Comparison of ENCODE assay signal across 24 mouse cellular contexts in genomic region chr13:52847481-52847880, GRCm38 (mm10).
DNase-seq lines count a peak whose midpoint lies in the region; ATAC-seq and TF ChIP-seq lines count a peak whose summit lies in the region.
"Had no signal": no experiment of that assay in that cellular context is flagged by ENCODE, and none has a peak within 500 bp of the region (broad histone marks: within the 10 kb centered on the region; RNA-seq: fewer than 3 reads in every experiment).

No protein-coding gene starts in this region.

- no peak for DNase-seq in gastrocnemius, adult 2 months
- DNase-seq in gastrocnemius, postnatal 4 days (ENCODE audit: low spot score in 2 of 2), result no peak
- DNase-seq in hindbrain, embryonic 11.5 days (ENCODE audit: low spot score), result no peak
- no peak for DNase-seq in hindbrain, embryonic 14.5 days (ENCODE audit: low spot score)
- no peak for DNase-seq in stomach, postnatal 0 days (ENCODE audit: low spot score)
- DNase-seq in MN1 (ENCODE audit: low spot score), result no peak
- DNase-seq: cerebellum, adult 9-10 months; kidney, adult 8-10 months; kidney, postnatal 10 days; lung, postnatal 4 days; right cerebral cortex, postnatal 4 days had no signal

- no peak for TF ChIP-seq EP300 in stomach, postnatal 0 days (optimal IDR thresholded peaks at IDR 0.05)

- H3K4me2 ChIP-seq in hindbrain, embryonic 11.5 days (replicated peaks; ENCODE audit: low read depth, low read length), result no peak overlapping the region
- no peak overlapping the region for H3K4me2 ChIP-seq in hindbrain, embryonic 14.5 days (replicated peaks)
- H3K4me2 ChIP-seq in stomach, embryonic 16.5 days (ENCODE audit: low read depth, low read length), result no peak overlapping the region
- no peak overlapping the region for H3K4me2 ChIP-seq in stomach, postnatal 0 days (replicated peaks; ENCODE audit: low read depth)
- H3K4me2 ChIP-seq in neural tube, embryonic 15.5 days, result no peak overlapping the region
- H3K4me2 ChIP-seq: forebrain, embryonic 12.5 days; hindbrain, embryonic 12.5 days; intestine, embryonic 15.5 days; limb, embryonic 12.5 days; lung, embryonic 15.5 days; midbrain, embryonic 15.5 days; neural tube, embryonic 13.5 days had no signal

- H3K4me3 ChIP-seq in gastrocnemius, adult 2 months, result no peak overlapping the region
- no peak overlapping the region for H3K4me3 ChIP-seq in hindbrain, embryonic 11.5 days (ENCODE audit: low read depth, low read length)
- no peak overlapping the region for H3K4me3 ChIP-seq in hindbrain, embryonic 14.5 days (replicated peaks; ENCODE audit: low read length)
- H3K4me3 ChIP-seq in stomach, embryonic 16.5 days (replicated peaks; ENCODE audit: low read length), result no peak overlapping the region
- H3K4me3 ChIP-seq in stomach, postnatal 0 days (ENCODE audit: low read depth, low read length), result no peak overlapping the region
- no peak overlapping the region for H3K4me3 ChIP-seq in neural tube, embryonic 15.5 days (replicated peaks)
- H3K4me3 ChIP-seq: erythroblast, embryonic 14.5 days; forebrain, embryonic 12.5 days; hindbrain, embryonic 12.5 days; intestine, embryonic 15.5 days; limb, embryonic 12.5 days; lung, embryonic 15.5 days; midbrain, embryonic 15.5 days; myocyte; neural tube, embryonic 13.5 days had no signal

- no peaks in the 10 kb centered on the region for H3K27me3 ChIP-seq in hindbrain, embryonic 11.5 days (ENCODE audit: control insufficient read depth, insufficient read depth, low read length)
- H3K27me3 ChIP-seq in hindbrain, embryonic 14.5 days (ENCODE audit: control insufficient read depth, insufficient read depth, low read length), result no peaks in the 10 kb centered on the region
- H3K27me3 ChIP-seq in stomach, embryonic 16.5 days (ENCODE audit: control insufficient read depth, insufficient read depth, low read length), result no peaks in the 10 kb centered on the region
- H3K27me3 ChIP-seq in stomach, postnatal 0 days (ENCODE audit: control insufficient read depth, insufficient read depth, low read length), result no peaks in the 10 kb centered on the region
- H3K27me3 ChIP-seq in neural tube, embryonic 15.5 days (replicated peaks), result no peaks in the 10 kb centered on the region
- H3K27me3 ChIP-seq: forebrain, embryonic 12.5 days; hindbrain, embryonic 12.5 days; intestine, embryonic 15.5 days; limb, embryonic 12.5 days; lung, embryonic 15.5 days; midbrain, embryonic 15.5 days; neural tube, embryonic 13.5 days had no signal

- ATAC-seq in hindbrain, embryonic 11.5 days (ENCODE audit: low FRiP score), result no peak
- ATAC-seq in hindbrain, embryonic 14.5 days (ENCODE audit: low FRiP score), result no peak
- ATAC-seq in stomach, embryonic 16.5 days (ENCODE audit: insufficient read depth, low FRiP score), result no peak
- ATAC-seq in stomach, postnatal 0 days (ENCODE audit: low FRiP score, low TSS enrichment), result no peak
- no peak for ATAC-seq in neural tube, embryonic 15.5 days (ENCODE audit: low FRiP score)
- ATAC-seq: activated CD4-positive, CD25-positive, alpha-beta regulatory T cell, adult 4 months; intestine, embryonic 15.5 days; midbrain, embryonic 15.5 days had no signal

- peak overlapping the region; percentile 67 for H3K27ac ChIP-seq in gastrocnemius, adult 2 months
- H3K27ac ChIP-seq in hindbrain, embryonic 11.5 days (ENCODE audit: low read depth, low read length), result no peak overlapping the region
- H3K27ac ChIP-seq in hindbrain, embryonic 14.5 days, result no peak overlapping the region
- no peak overlapping the region for H3K27ac ChIP-seq in stomach, embryonic 16.5 days (ENCODE audit: low read length)
- H3K27ac ChIP-seq in stomach, postnatal 0 days (replicated peaks), result no peak overlapping the region
- H3K27ac ChIP-seq in neural tube, embryonic 15.5 days (replicated peaks), result no peak overlapping the region
- H3K27ac ChIP-seq: forebrain, embryonic 12.5 days; hindbrain, embryonic 12.5 days; intestine, embryonic 15.5 days; limb, embryonic 12.5 days; liver, embryonic 14.5 days; lung, embryonic 15.5 days; midbrain, embryonic 15.5 days had no signal

- TF ChIP-seq CTCF in gastrocnemius, adult 2 months (IDR thresholded peaks at IDR 0.05), result no peak
- no peak for TF ChIP-seq CTCF in stomach, postnatal 0 days (IDR thresholded peaks at IDR 0.05; ENCODE audit: low read depth)

- intact Hi-C loops in gastrocnemius, adult 2 months (cut with DNase I), result no loop called here

- whole genome bisulfite sequencing in hindbrain, embryonic 11.5 days, result 67% methylated on average over 8 of the region's 8 CpGs
- 54% methylated on average over 8 of the region's 8 CpGs for WGBS in hindbrain, embryonic 14.5 days
- 61% methylated on average over 8 of the region's 8 CpGs for WGBS in stomach, embryonic 16.5 days
- 71% methylated on average over 8 of the region's 8 CpGs for WGBS in stomach, postnatal 0 days
- WGBS in neural tube, embryonic 15.5 days, result 71% methylated on average over 8 of the region's 8 CpGs

- H3K36me3 ChIP-seq in hindbrain, embryonic 11.5 days (ENCODE audit: control insufficient read depth, insufficient read depth, low read length), result no peaks in the 10 kb centered on the region
- no peaks in the 10 kb centered on the region for H3K36me3 ChIP-seq in hindbrain, embryonic 14.5 days (replicated peaks; ENCODE audit: control insufficient read depth, insufficient read depth)
- no peaks in the 10 kb centered on the region for H3K36me3 ChIP-seq in stomach, embryonic 16.5 days (ENCODE audit: control insufficient read depth, insufficient read depth, low read length)
- H3K36me3 ChIP-seq in stomach, postnatal 0 days (ENCODE audit: control insufficient read depth, insufficient read depth, low read length), result no peaks in the 10 kb centered on the region
- H3K36me3 ChIP-seq in neural tube, embryonic 15.5 days, result no peaks in the 10 kb centered on the region
- H3K36me3 ChIP-seq: forebrain, embryonic 12.5 days; hindbrain, embryonic 12.5 days; intestine, embryonic 15.5 days; limb, embryonic 12.5 days; lung, embryonic 15.5 days; midbrain, embryonic 15.5 days; neural tube, embryonic 13.5 days had no signal

- no peaks in the 10 kb centered on the region for H3K4me1 ChIP-seq in hindbrain, embryonic 11.5 days (replicated peaks; ENCODE audit: control insufficient read depth, insufficient read depth, low read length)
- no peaks in the 10 kb centered on the region for H3K4me1 ChIP-seq in hindbrain, embryonic 14.5 days (replicated peaks; ENCODE audit: control insufficient read depth, insufficient read depth, low read length)
- peaks cover 20% of the 10 kb centered on the region for H3K4me1 ChIP-seq in stomach, embryonic 16.5 days (ENCODE audit: control insufficient read depth, insufficient read depth, low read length)
- 0 out of 2 replicates have a peak, but pooled peaks cover 4% of the 10 kb centered on the region for H3K4me1 ChIP-seq in stomach, postnatal 0 days (replicated peaks; ENCODE audit: control insufficient read depth, insufficient read depth)
- peaks cover 15% of the 10 kb centered on the region; the same call in 1 of the 2 replicates for H3K4me1 ChIP-seq in neural tube, embryonic 15.5 days

- H3K9ac ChIP-seq in hindbrain, embryonic 11.5 days (ENCODE audit: low read depth, low read length), result 0 out of 2 replicates have a peak overlapping the region, but pooled peaks have one; percentile 7
- H3K9ac ChIP-seq in hindbrain, embryonic 14.5 days, result no peak overlapping the region
- H3K9ac ChIP-seq in stomach, embryonic 16.5 days (ENCODE audit: low read length), result 0 out of 2 replicates have a peak overlapping the region, but pooled peaks have one; percentile 21
- no peak overlapping the region for H3K9ac ChIP-seq in stomach, postnatal 0 days (ENCODE audit: low read length)
- H3K9ac ChIP-seq in neural tube, embryonic 15.5 days (replicated peaks), result no peak overlapping the region
- H3K9ac ChIP-seq: forebrain, embryonic 12.5 days; hindbrain, embryonic 12.5 days; intestine, embryonic 15.5 days; limb, embryonic 12.5 days; liver, embryonic 14.5 days; lung, embryonic 15.5 days; midbrain, embryonic 15.5 days had no signal

- H3K9me3 ChIP-seq in hindbrain, embryonic 11.5 days (ENCODE audit: control insufficient read depth, low read length), result no peaks in the 10 kb centered on the region
- no peaks in the 10 kb centered on the region for H3K9me3 ChIP-seq in hindbrain, embryonic 14.5 days (ENCODE audit: control insufficient read depth, low read length)
- H3K9me3 ChIP-seq in stomach, embryonic 16.5 days (replicated peaks; ENCODE audit: control insufficient read depth, low read length), result no peaks in the 10 kb centered on the region
- H3K9me3 ChIP-seq in stomach, postnatal 0 days (ENCODE audit: control insufficient read depth, low read length), result no peaks in the 10 kb centered on the region
- H3K9me3 ChIP-seq in neural tube, embryonic 15.5 days (replicated peaks), result no peaks in the 10 kb centered on the region
- H3K9me3 ChIP-seq: forebrain, embryonic 12.5 days; hindbrain, embryonic 12.5 days; intestine, embryonic 15.5 days; limb, embryonic 12.5 days; lung, embryonic 15.5 days; midbrain, embryonic 15.5 days; neural tube, embryonic 13.5 days had no signal

Comparison
In these comparisons a context has a peak if more than half of its experiments do, and no peak if none do; other contexts are left out.
1. H3K9ac ChIP-seq: peak in hindbrain, embryonic 11.5 days (single experiment) and stomach, embryonic 16.5 days (single experiment); none in hindbrain, embryonic 14.5 days (single experiment), stomach, postnatal 0 days (single experiment) and neural tube, embryonic 15.5 days (single experiment).